ENCODE assay signal across 25 mouse cellular contexts in the genomic region with DNA sequence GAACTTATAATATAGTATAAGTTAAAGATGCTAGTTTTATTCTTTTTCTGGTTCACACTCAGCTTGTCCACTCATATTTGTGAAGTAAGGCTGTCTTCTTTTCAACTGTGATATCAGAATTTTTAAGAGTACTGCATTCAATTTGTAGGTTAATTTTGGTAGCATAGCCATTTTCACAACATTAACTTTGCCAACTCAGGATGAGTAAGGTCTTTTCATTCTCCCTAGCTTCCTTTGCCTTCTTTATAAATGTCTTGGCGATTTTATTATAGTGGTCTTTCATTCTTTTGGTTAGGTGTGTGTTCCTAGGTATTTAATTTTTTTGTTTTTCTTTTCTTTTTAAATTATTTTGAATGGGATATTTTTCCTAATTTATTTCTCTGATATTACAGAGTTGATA.
"Had no signal": no experiment of that assay in that cellular context is flagged by ENCODE, and none has a peak within 500 bp of the region (broad histone marks: within the 10 kb centered on the region; RNA-seq: fewer than 3 reads in every experiment).

No protein-coding gene starts in this region.

- DNase-seq: cerebellum, adult 9-10 months; cerebellum, adult 9-11 months; cerebellum, postnatal 10 days; cerebellum, postnatal 14 days; cerebellum, postnatal 25 days; cerebellum, postnatal 36 days; embryo, embryonic 11 days; forebrain, postnatal 0 days; gastrocnemius, adult 2 months; gastrocnemius, postnatal 10 days; gastrocnemius, postnatal 14 days; gastrocnemius, postnatal 25 days; gastrocnemius, postnatal 36 days; heart, adult 11 months; heart, adult 18-20 months; heart, adult 2 months had no signal

- H3K27ac ChIP-seq: embryonic facial prominence, embryonic 10.5 days; embryonic facial prominence, embryonic 12.5 days; embryonic facial prominence, embryonic 13.5 days; embryonic facial prominence, embryonic 15.5 days; forebrain, embryonic 10.5 days; forebrain, embryonic 12.5 days; forebrain, embryonic 13.5 days; forebrain, embryonic 15.5 days; gastrocnemius, adult 2 months; heart, adult 2 months had no signal

- H3K4me3 ChIP-seq: embryonic facial prominence, embryonic 10.5 days; embryonic facial prominence, embryonic 12.5 days; embryonic facial prominence, embryonic 13.5 days; embryonic facial prominence, embryonic 15.5 days; erythroblast, embryonic 14.5 days; forebrain, embryonic 10.5 days; forebrain, embryonic 12.5 days; forebrain, embryonic 13.5 days; forebrain, embryonic 15.5 days; gastrocnemius, adult 2 months; heart, adult 2 months had no signal

- H3K4me1 ChIP-seq: embryonic facial prominence, embryonic 10.5 days; embryonic facial prominence, embryonic 12.5 days; embryonic facial prominence, embryonic 13.5 days; embryonic facial prominence, embryonic 15.5 days; forebrain, embryonic 10.5 days; forebrain, embryonic 12.5 days; forebrain, embryonic 13.5 days; forebrain, embryonic 15.5 days had no signal

- H3K9ac ChIP-seq: embryonic facial prominence, embryonic 12.5 days; embryonic facial prominence, embryonic 13.5 days; embryonic facial prominence, embryonic 15.5 days; forebrain, embryonic 12.5 days; forebrain, embryonic 13.5 days; forebrain, embryonic 15.5 days; forebrain, postnatal 0 days had no signal

- H3K27me3 ChIP-seq: embryonic facial prominence, embryonic 12.5 days; embryonic facial prominence, embryonic 13.5 days; embryonic facial prominence, embryonic 15.5 days; forebrain, embryonic 12.5 days; forebrain, embryonic 13.5 days; forebrain, embryonic 15.5 days had no signal

- H3K9me3 ChIP-seq: embryonic facial prominence, embryonic 10.5 days; embryonic facial prominence, embryonic 12.5 days; embryonic facial prominence, embryonic 13.5 days; embryonic facial prominence, embryonic 15.5 days; forebrain, embryonic 12.5 days; forebrain, embryonic 13.5 days; forebrain, embryonic 15.5 days had no signal

- H3K36me3 ChIP-seq: embryonic facial prominence, embryonic 12.5 days; embryonic facial prominence, embryonic 15.5 days; forebrain, embryonic 12.5 days; forebrain, embryonic 15.5 days had no signal
